Mouse (Mus musculus) heart, adult 2 months (tissue): ENCODE results near the gene Trnau1ap. TPM values are rescaled to one million over a fixed set of nuclear protein-coding genes. Genes with fewer than 3 reads are reported as not detected.

Experiments used
- DNase-seq, 2 experiments: peaks; one replicate each; pipeline ENCODE4 v3.0.0; 2021
- H3K27ac ChIP-seq: fragments of 200-600 bp; 2 replicates; pipeline ENCODE4 v1.8.1; 2022
- H3K27me3 ChIP-seq: fragments of 200-500 bp; 2 replicates; pipeline ENCODE4 v1.6.1; 2012; ENCODE audit warnings: mild to moderate bottlenecking, low read length, inconsistent platforms, mixed read lengths; ENCODE audit not compliant: control insufficient read depth, insufficient read depth
- H3K36me3 ChIP-seq: fragments of 200-500 bp; 2 replicates; pipeline ENCODE4 v1.6.1; 2012; ENCODE audit warnings: low read length, inconsistent platforms; ENCODE audit not compliant: control insufficient read depth, insufficient read depth
- H3K4me1 ChIP-seq: fragments of 200-500 bp; 2 replicates; pipeline ENCODE4 v1.6.1; 2011; ENCODE audit warnings: low read length; ENCODE audit not compliant: control insufficient read depth, insufficient read depth
- H3K4me3 ChIP-seq: fragments of 200-600 bp; 2 replicates; pipeline ENCODE4 v1.8.1; 2022
- H3K79me2 ChIP-seq: fragments of 200-500 bp; replicated peaks from 2 replicates; pipeline ENCODE4 v1.6.1; 2012; ENCODE audit warnings: mild to moderate bottlenecking, inconsistent platforms, low read length, moderate library complexity, mixed read lengths; ENCODE audit not compliant: control insufficient read depth, insufficient read depth
- H3K9ac ChIP-seq: fragments of 200-500 bp; 2 replicates; pipeline ENCODE4 v1.6.1; 2012; ENCODE audit warnings: low read depth, mild to moderate bottlenecking, control low read depth, inconsistent platforms, low read length, mixed read lengths
- CTCF ChIP-seq: fragments of 200-600 bp; IDR thresholded peaks from 2 replicates; pipeline ENCODE4 v1.8.1; 2022; ENCODE audit warnings: antibody characterized with exemption, mild to moderate bottlenecking, moderate library complexity
- EP300 ChIP-seq: fragments of 200-500 bp; IDR thresholded peaks from 2 replicates; pipeline ENCODE4 v1.6.1; 2011; ENCODE audit warnings: low read depth, low read length, control low read depth; ENCODE audit not compliant: insufficient read depth
- POLR2A ChIP-seq: fragments of 200-500 bp; IDR thresholded peaks from 2 replicates; pipeline ENCODE4 v1.6.1; 2011; ENCODE audit warnings: mild to moderate bottlenecking, low read depth, low read length, control low read depth; ENCODE audit not compliant: insufficient read depth
- whole genome bisulfite sequencing: fragments of 180-500 bp; shearing (Covaris S2); methylation state at CpG from one replicate; pipeline ENCODE4 v1.1.7; 2018; 5-methylcytosine and 5-hydroxymethylcytosine counted together
- intact Hi-C: fragments of 180-260 bp; cut with DNase I; formaldehyde crosslinking; loops from one replicate; pipeline ENCODE4 v1.15.1; 2025
- polyA plus RNA-seq: library from polyadenylated mRNA; depleted of rRNA; stranded (reverse); fragments of >200 nt; gene quantifications from 2 replicates; pipeline ENCODE4 v1.2.3, GENCODE M21; 2012
- total RNA-seq, 2 experiments: library from RNA; stranded (reverse); gene quantifications; 2 replicates each; pipeline ENCODE4 v1.2.3; 2021

Trnau1ap gene
- total and polyA plus RNA-seq, 3 experiments: 14.9 to 24.6 (median 21.3) TPM

DNA sequence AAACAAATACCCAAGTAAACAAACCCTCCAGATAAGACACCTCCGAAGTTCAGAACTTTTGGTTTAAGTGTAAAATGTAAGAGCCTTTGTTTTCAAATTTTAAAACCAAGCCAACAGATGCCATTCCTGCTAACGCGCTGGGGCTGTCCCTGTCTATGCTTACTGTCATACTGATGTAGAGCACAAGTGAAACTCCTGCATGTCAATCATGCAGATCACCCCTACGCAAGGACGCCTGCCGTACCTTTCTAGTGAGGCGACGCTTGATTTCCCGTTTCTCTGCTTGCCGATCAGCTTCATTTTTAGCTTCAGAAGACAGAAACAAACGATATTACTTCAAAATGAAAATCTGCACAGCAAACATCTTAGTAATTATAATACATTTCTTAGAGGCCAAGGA is 34.1 kb upstream of the Trnau1ap start:
- Histone ChIP-seq H3K4me3 (no peak overlapping the region), H3K27ac (no peak overlapping the region), H3K79me2 (no peaks in the 10 kb centered on the region), H3K9ac (no peak overlapping the region), H3K27me3 (no peaks in the 10 kb centered on the region), H3K36me3 (peaks cover 9% of the 10 kb centered on the region), H3K4me1 (no peaks in the 10 kb centered on the region; the same call in 1 of the 2 replicates)
- TF ChIP-seq CTCF (no peak), POLR2A (no peak), EP300 (no peak)
- intact Hi-C loops: no loop called here
- no peak for DNase-seq
- WGBS: 96% methylated on average over 11 of the region's 11 CpGs

DNA sequence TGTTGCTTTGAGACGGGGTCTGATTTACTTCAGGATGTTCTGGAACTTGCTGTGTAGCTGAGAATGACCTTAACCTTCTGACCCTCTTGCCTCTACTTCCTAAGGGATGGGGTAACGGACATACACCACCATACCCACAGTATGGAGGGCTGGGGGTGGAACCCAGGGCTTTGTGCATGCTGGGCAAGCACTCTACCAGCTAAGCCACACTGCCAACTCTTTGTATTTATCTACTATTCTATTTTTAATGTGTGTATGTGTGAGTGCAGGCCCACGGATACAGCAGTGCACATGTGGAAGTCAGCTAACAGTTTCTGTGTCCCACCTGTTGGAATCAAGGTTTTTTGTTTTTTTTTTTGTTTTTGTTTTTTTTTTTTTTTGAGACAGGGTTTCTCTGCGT is 30.2 kb upstream of the Trnau1ap start:
- H3K27ac ChIP-seq: no peak overlapping the region
- no peaks in the 10 kb centered on the region for H3K79me2 ChIP-seq
- no peak for DNase-seq
- no peak overlapping the region for H3K9ac ChIP-seq
- H3K4me1 ChIP-seq: no peaks in the 10 kb centered on the region; the same call in 1 of the 2 replicates
- 67% methylated on average over 4 of the region's 4 CpGs for WGBS
- H3K4me3 ChIP-seq: no peak overlapping the region
- intact Hi-C loops: no loop called here
- TF ChIP-seq POLR2A (no peak), CTCF (no peak), EP300 (no peak)
- no peaks in the 10 kb centered on the region for H3K27me3 ChIP-seq
- H3K36me3 ChIP-seq: peaks cover 9% of the 10 kb centered on the region

DNA sequence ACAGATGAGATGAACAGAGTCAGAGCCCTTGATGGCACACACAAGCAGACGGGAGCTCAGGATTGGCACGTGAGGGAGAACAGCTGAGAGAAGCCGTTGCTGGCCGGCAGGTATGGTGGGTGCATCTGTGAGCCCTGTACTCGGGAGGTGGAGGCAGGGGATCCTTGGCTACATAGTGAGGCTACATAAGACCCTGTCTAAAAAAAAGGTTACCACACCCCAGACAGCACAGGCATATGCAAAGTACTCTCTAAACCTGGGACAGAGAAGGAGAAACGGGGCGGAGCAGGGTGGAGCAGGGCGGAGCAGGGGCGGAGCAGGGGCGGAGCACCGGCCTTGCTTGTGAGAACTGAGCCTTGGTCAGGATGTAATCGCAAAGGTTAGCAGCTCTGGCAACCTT is 26.8 kb upstream of the Trnau1ap start:
- Histone ChIP-seq H3K27me3 (no peaks in the 10 kb centered on the region), H3K36me3 (peaks cover 16% of the 10 kb centered on the region), H3K4me1 (peaks cover 5% of the 10 kb centered on the region), H3K4me3 (no peak overlapping the region), H3K79me2 (no peaks in the 10 kb centered on the region), H3K9ac (no peak overlapping the region), H3K27ac (no peak overlapping the region; the same call in 1 of the 2 replicates)
- peak; percentile 43 to 44 for DNase-seq
- WGBS: 63% methylated on average over 12 of the region's 12 CpGs
- intact Hi-C loops: no loop called here
- no peak for TF ChIP-seq CTCF
- no peak for TF ChIP-seq EP300
- no peak for TF ChIP-seq POLR2A

DNA sequence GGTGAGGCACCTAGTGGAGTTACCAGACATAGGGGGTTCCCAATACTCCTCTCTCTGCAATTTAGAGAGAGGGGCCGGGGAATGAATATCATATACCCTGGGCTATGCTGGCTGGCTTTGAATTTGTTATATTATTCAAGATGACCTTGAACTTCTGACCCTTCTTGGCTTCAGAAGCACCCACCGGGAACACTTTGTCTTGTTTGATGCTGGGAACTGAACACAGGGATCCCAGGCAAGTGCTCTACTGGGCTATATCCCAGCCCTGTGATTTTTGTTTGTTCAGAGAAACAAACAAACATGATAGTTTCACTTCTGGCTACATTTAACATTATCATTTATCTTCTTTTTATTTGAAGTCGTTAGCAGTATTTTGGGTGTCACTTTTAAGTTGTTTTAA is 26.1 kb upstream of the Trnau1ap start:
- WGBS: 77% methylated on average over 3 of the region's 3 CpGs
- TF ChIP-seq CTCF (no peak), POLR2A (no peak), EP300 (no peak)
- no peaks in the 10 kb centered on the region for H3K79me2 ChIP-seq
- H3K4me1 ChIP-seq: peaks cover 5% of the 10 kb centered on the region
- no peak overlapping the region for H3K4me3 ChIP-seq
- no peaks in the 10 kb centered on the region for H3K27me3 ChIP-seq
- peaks cover 19% of the 10 kb centered on the region for H3K36me3 ChIP-seq
- H3K27ac ChIP-seq: no peak overlapping the region
- intact Hi-C loops: loop anchor here (2.0 kb wide), 1 partner anchor 55 kb away; no protein-coding TSS in a partner anchor
- DNase-seq: no peak
- H3K9ac ChIP-seq: no peak overlapping the region

DNA sequence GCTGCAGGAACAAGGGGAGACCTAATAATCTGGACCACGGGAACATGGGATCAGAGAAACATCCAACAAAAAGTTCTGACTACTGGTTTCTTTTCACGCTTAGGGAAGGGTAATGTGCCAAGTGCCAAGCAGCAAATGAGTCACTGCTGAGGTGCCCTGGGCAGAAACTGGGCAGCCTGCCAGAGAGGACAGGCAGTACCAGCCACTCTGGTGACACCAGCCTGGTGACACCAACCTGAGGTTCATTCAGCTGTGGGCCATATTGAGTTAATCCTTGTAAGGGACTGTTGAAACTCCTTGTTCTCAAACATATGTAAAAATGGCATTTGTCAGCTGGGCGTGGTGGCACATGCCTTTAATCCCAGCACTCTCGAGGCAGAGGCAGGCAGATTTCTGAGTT is 25.2 kb upstream of the Trnau1ap start:
- Histone ChIP-seq H3K27me3 (no peaks in the 10 kb centered on the region), H3K79me2 (no peaks in the 10 kb centered on the region), H3K9ac (no peak overlapping the region), H3K4me1 (peaks cover 5% of the 10 kb centered on the region), H3K27ac (peak overlapping the region; percentile 92; the same call in 1 of the 2 replicates), H3K36me3 (peaks cover 17% of the 10 kb centered on the region), H3K4me3 (no peak overlapping the region)
- peak in 1 of 2 experiments; percentile 51 for DNase-seq
- TF ChIP-seq POLR2A (no peak), EP300 (no peak), CTCF (no peak)
- intact Hi-C loops: loop anchor here (2.0 to 5.0 kb wide), 4 partner anchors 43 to 158 kb away; partner anchors contain the start of genes Sesn2 and Ythdf2
- WGBS: 71% methylated on average over 4 of the region's 4 CpGs

DNA sequence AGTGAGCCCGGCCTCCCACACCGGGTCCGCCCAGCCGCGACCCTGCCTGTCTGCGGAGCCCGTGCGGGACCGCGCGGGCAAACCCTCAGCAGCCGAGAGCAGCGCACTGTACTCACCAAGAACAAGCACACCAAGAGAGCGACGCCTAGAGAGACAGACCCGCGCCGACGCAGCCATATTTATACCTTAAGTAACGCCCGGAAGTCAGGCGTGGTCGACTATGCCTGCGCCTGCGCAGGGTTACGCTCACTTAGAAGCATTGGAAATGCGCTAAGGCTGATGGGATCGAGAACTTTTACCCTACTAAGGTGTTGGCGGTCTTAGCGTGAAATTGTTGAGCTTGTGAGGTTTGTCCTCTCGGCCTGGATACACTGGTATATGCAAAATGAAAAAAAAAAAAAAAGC is 24.1 kb upstream of the Trnau1ap start, which contains the start of gene Rcc1:
Rcc1 (minus strand) TSS at position 125 of the 405 bp plus-strand sequence.
- Histone ChIP-seq H3K79me2 (no peaks in the 10 kb centered on the region), H3K36me3 (peaks cover 10% of the 10 kb centered on the region), H3K9ac (peak within 1 kb of the TSS; percentile 99), H3K27me3 (no peaks in the 10 kb centered on the region), H3K4me1 (peaks cover 5% of the 10 kb centered on the region), H3K27ac (peak within 1 kb of the TSS; percentile 92), H3K4me3 (peak within 1 kb of the TSS; percentile 78)
- TF ChIP-seq EP300 (peak; percentile 93), CTCF (peak; percentile 20), POLR2A (peak; percentile 100)
- intact Hi-C loops: loop anchor here (2.0 to 5.0 kb wide), 4 partner anchors 44 to 159 kb away; partner anchors contain the start of genes Sesn2 and Ythdf2
- peak; percentile 95 for DNase-seq
- under 1% methylated on average over 31 of the region's 31 CpGs for WGBS
